Mouse (Mus musculus) stomach, embryonic 15.5 days (tissue): ENCODE data around the gene Mrpl14. TPM values are rescaled to one million over a fixed set of nuclear protein-coding genes. Genes with fewer than 3 reads are reported as not detected.

Source experiments
- ATAC-seq: fragments of 200-750 bp; cut with Nextera tagmentation; 2 replicates; pipeline ENCODE4 v1.8.0; 2017; ENCODE audit warnings: low read depth, moderate number of reproducible peaks, moderate TSS enrichment; ENCODE audit not compliant: insufficient read depth, low FRiP score
- H3K27ac ChIP-seq: fragments of 300-500 bp; sonication (generic); 2 replicates; pipeline ENCODE4 v1.5.1; 2015; ENCODE audit warnings: mild to moderate bottlenecking, inconsistent platforms
- H3K27me3 ChIP-seq: fragments of 300-500 bp; sonication (generic); replicated peaks from 2 replicates; pipeline ENCODE4 v1.6.1; 2015; ENCODE audit warnings: inconsistent platforms
- H3K36me3 ChIP-seq: fragments of 300-500 bp; sonication (generic); 2 replicates; pipeline ENCODE4 v1.6.1; 2015; ENCODE audit warnings: inconsistent platforms
- H3K4me1 ChIP-seq: fragments of 300-500 bp; sonication (generic); 2 replicates; pipeline ENCODE4 v1.6.1; 2015; ENCODE audit warnings: inconsistent platforms
- H3K4me2 ChIP-seq: fragments of 300-500 bp; sonication (generic); 2 replicates; pipeline ENCODE4 v1.6.1; 2015; ENCODE audit warnings: mild to moderate bottlenecking, inconsistent platforms
- H3K4me3 ChIP-seq: fragments of 300-500 bp; sonication (generic); replicated peaks from 2 replicates; pipeline ENCODE4 v1.5.1; 2015; ENCODE audit warnings: inconsistent platforms
- H3K9ac ChIP-seq: fragments of 300-500 bp; sonication (generic); 2 replicates; pipeline ENCODE4 v1.6.1; 2015; ENCODE audit warnings: inconsistent platforms
- H3K9me3 ChIP-seq: fragments of 300-500 bp; sonication (generic); 2 replicates; pipeline ENCODE4 v1.6.1; 2016; ENCODE audit warnings: inconsistent platforms
- WGBS: fragments of 180-500 bp; shearing (Covaris S2); methylation state at CpG from one replicate; pipeline ENCODE4 v1.1.7; 2015; 5-methylcytosine and 5-hydroxymethylcytosine counted together
- polyA plus RNA-seq: library from polyadenylated mRNA; unstranded; fragments of >200 nt; fragmentation: Nextera tagmentation; extraction: Ambion mirVana; gene quantifications from 2 replicates; pipeline ENCODE4 v1.2.1, GENCODE M21; 2015

Gene Mrpl14
- polyA plus RNA-seq, 1 experiment from 2014 or later = 154 TPM

- Histone ChIP-seq H3K27me3 (0 out of 2 replicates have a peak, but pooled peaks cover 4% of the 10 kb centered on the region), H3K36me3 (no peaks in the 10 kb centered on the region), H3K9ac (no peak overlapping the region), H3K27ac (no peak overlapping the region), H3K9me3 (no peaks in the 10 kb centered on the region), H3K4me3 (no peak overlapping the region), H3K4me1 (peaks cover 30% of the 10 kb centered on the region), H3K4me2 (no peak overlapping the region)
- WGBS = 92% methylated on average over 4 of the region's 4 CpGs
- no peak for ATAC-seq
Observed at GRCm38 (mm10) chr17:45730696-45731095, 44.6 kb downstream of the Mrpl14 start.

GRCm38 (mm10) chr17:45731172-45731864 is 45.2 kb downstream of the Mrpl14 start:
- ATAC-seq = no peak
- H3K4me1 ChIP-seq = peaks cover 35% of the 10 kb centered on the region
- no peaks in the 10 kb centered on the region for H3K36me3 ChIP-seq
- no peaks in the 10 kb centered on the region for H3K9me3 ChIP-seq
- H3K27ac ChIP-seq = no peak overlapping the region
- WGBS = 23% methylated on average over 9 of the region's 9 CpGs
- no peak overlapping the region for H3K9ac ChIP-seq
- H3K4me3 ChIP-seq = no peak overlapping the region
- H3K27me3 ChIP-seq = 0 out of 2 replicates have a peak, but pooled peaks cover 4% of the 10 kb centered on the region
- H3K4me2 ChIP-seq = 0 out of 2 replicates have a peak overlapping the region, but pooled peaks have one; percentile 14

GRCm38 (mm10) chr17:45733038-45733734 is 47.1 kb downstream of the Mrpl14 start:
- peak overlapping the region; percentile 90 for H3K4me2 ChIP-seq
- no peaks in the 10 kb centered on the region for H3K36me3 ChIP-seq
- H3K27me3 ChIP-seq = 0 out of 2 replicates have a peak, but pooled peaks cover 4% of the 10 kb centered on the region
- peak overlapping the region; percentile 39 for H3K4me3 ChIP-seq
- ATAC-seq = no peak
- peak overlapping the region; percentile 22; the same call in 1 of the 2 replicates for H3K9ac ChIP-seq
- WGBS = 75% methylated on average over 19 of the region's 19 CpGs
- H3K4me1 ChIP-seq = peaks cover 39% of the 10 kb centered on the region
- no peak overlapping the region for H3K27ac ChIP-seq
- H3K9me3 ChIP-seq = no peaks in the 10 kb centered on the region

GRCm38 (mm10) chr17:45733735-45734301 is 47.7 kb downstream of the Mrpl14 start, which contains the start of gene 1600014C23Rik:
1600014C23Rik (minus strand) TSS chr17:45733844.
- Histone ChIP-seq H3K9me3 (no peaks in the 10 kb centered on the region), H3K27ac (peak within 1 kb of the TSS; percentile 94), H3K4me1 (peaks cover 39% of the 10 kb centered on the region), H3K36me3 (no peaks in the 10 kb centered on the region), H3K9ac (peak within 1 kb of the TSS; percentile 22; the same call in 1 of the 2 replicates), H3K4me2 (peak within 1 kb of the TSS; percentile 90), H3K4me3 (peak within 1 kb of the TSS; percentile 39), H3K27me3 (0 out of 2 replicates have a peak, but pooled peaks cover 4% of the 10 kb centered on the region)
- WGBS = 2% methylated on average over 41 of the region's 41 CpGs
- no peak for ATAC-seq

- 0 out of 2 replicates have a peak, but pooled peaks cover 4% of the 10 kb centered on the region for H3K27me3 ChIP-seq
- H3K36me3 ChIP-seq = no peaks in the 10 kb centered on the region
- peaks cover 39% of the 10 kb centered on the region for H3K4me1 ChIP-seq
- H3K9me3 ChIP-seq = no peaks in the 10 kb centered on the region
- H3K9ac ChIP-seq = no peak overlapping the region
- peak overlapping the region; percentile 90 for H3K4me2 ChIP-seq
- no peak overlapping the region for H3K4me3 ChIP-seq
- peak overlapping the region; percentile 52 for H3K27ac ChIP-seq
- WGBS = 22% methylated on average over 3 of the region's 3 CpGs
- no peak for ATAC-seq
Observed at GRCm38 (mm10) chr17:45734333-45734732, 48.2 kb downstream of the Mrpl14 start.

GRCm38 (mm10) chr17:45734881-45735280 is 48.8 kb downstream of the Mrpl14 start:
- no peak for ATAC-seq
- Histone ChIP-seq H3K4me2 (no peak overlapping the region; the same call in 1 of the 2 replicates), H3K27ac (peak overlapping the region; percentile 94), H3K4me3 (no peak overlapping the region), H3K27me3 (0 out of 2 replicates have a peak, but pooled peaks cover 4% of the 10 kb centered on the region), H3K9ac (no peak overlapping the region), H3K9me3 (no peaks in the 10 kb centered on the region), H3K36me3 (no peaks in the 10 kb centered on the region), H3K4me1 (peaks cover 39% of the 10 kb centered on the region)
- 80% methylated on average over 4 of the region's 4 CpGs for WGBS

GRCm38 (mm10) chr17:45735382-45736310 is 49.5 kb downstream of the Mrpl14 start:
- ATAC-seq = peak; percentile 38; the same call in 1 of the 2 replicates
- 7% methylated on average over 10 of the region's 10 CpGs for WGBS

GRCm38 (mm10) chr17:45736311-45737077 is 50.4 kb downstream of the Mrpl14 start:
- Histone ChIP-seq H3K27ac (peak overlapping the region; percentile 94), H3K4me3 (peak overlapping the region; percentile 44), H3K9me3 (no peaks in the 10 kb centered on the region), H3K4me1 (peaks cover 36% of the 10 kb centered on the region), H3K27me3 (no peaks in the 10 kb centered on the region), H3K36me3 (no peaks in the 10 kb centered on the region), H3K9ac (peak overlapping the region; percentile 48), H3K4me2 (peak overlapping the region; percentile 60)
- peak; percentile 67 for ATAC-seq
- under 1% methylated on average over 44 of the region's 72 CpGs for WGBS

More at GRCm38 (mm10) chr17:45735382-45736310, 49.5 kb downstream of the Mrpl14 start:
- peak overlapping the region; percentile 44 for H3K4me3 ChIP-seq
- H3K4me1 ChIP-seq = peaks cover 39% of the 10 kb centered on the region
- H3K27ac ChIP-seq = peak overlapping the region; percentile 94
- 0 out of 2 replicates have a peak, but pooled peaks cover 2% of the 10 kb centered on the region for H3K27me3 ChIP-seq
- peak overlapping the region; percentile 26; the same call in 1 of the 2 replicates for H3K9ac ChIP-seq
- H3K4me2 ChIP-seq = peak overlapping the region; percentile 60
- H3K36me3 ChIP-seq = no peaks in the 10 kb centered on the region
- no peaks in the 10 kb centered on the region for H3K9me3 ChIP-seq

- 21% methylated on average over 10 of the region's 10 CpGs for WGBS
- H3K9ac ChIP-seq = peak overlapping the region; percentile 48; the same call in 1 of the 2 replicates
- H3K27ac ChIP-seq = peak overlapping the region; percentile 94
- peak overlapping the region; percentile 44 for H3K4me3 ChIP-seq
- peak overlapping the region; percentile 60 for H3K4me2 ChIP-seq
- no peaks in the 10 kb centered on the region for H3K27me3 ChIP-seq
- no peaks in the 10 kb centered on the region for H3K9me3 ChIP-seq
- ATAC-seq = peak; percentile 11; the same call in 1 of the 2 replicates
- peaks cover 36% of the 10 kb centered on the region for H3K4me1 ChIP-seq
- no peaks in the 10 kb centered on the region for H3K36me3 ChIP-seq
Observed at GRCm38 (mm10) chr17:45737078-45737601, 51.0 kb downstream of the Mrpl14 start.
